Mouse (Mus musculus) embryo, embryonic 11 days (tissue): ENCODE measurements around the gene Vps35l.

Experiments used
- DNase-seq: peaks from one replicate; pipeline ENCODE4 v3.0.0-alpha.2; 2015

Vps35l gene

DNA sequence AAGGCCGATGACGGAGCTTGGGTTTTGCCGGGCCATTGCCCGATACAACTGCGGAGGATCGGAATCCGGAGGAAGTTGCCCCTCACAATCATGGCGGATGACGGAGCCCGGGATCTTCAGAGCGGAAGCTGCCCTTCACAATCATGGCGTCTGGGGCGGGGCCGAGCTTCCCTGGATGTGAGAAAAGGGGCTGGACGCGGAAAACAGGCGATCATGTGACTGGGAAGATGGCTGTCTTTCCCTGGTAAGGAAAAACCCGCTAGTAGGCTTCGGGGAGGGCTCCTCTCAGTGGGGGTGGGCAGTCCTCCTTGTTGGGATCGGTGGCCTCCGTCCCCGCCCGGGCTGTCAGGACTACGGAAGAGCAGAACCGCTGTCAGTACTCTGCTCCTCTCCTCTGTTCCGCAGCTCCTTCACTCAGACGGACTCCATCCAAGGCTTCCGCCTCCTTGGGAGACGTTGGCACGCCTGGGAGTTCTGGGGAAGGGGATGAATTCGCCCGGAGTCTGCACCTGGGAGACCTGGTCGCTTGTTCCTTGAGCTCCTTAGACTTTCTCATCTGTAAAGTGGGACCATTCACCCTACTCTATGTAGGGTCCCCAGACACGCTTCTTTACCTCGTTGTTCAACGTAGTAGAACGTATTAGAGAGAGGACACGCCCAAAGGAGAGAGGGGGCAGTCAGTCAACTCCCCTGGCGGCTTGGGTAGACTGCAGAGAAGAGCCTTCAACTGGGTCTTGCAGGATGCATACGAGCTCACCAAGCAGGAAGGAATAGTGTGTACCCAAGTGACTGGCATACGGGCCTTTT is 709 bp downstream of the Vps35l start:
- DNase-seq, result peak; percentile 99

- DNase-seq, result no peak
These were observed 2.3 kb downstream of the Vps35l start for GRCm38 (mm10) chr7:118742278-118742677.

DNA sequence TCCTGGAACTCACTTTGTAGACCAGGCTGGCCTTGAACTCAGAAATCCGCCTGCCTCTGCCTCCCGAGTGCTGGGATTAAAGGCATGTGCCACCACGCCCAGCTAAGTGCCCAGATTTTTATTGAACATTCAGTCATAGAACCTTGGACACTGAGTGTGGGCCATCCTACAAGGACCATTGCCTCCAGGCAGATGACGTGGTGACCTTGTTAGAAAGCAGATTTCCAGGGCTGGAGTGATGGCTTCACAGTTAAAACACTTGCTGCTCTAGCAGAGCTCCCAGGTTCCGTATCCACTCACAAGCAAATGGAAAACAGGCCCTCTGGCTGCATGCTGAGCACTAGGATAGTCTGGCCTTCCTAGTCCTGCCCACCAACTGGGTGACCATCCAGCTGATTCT is 4.7 kb downstream of the Vps35l start:
- DNase-seq, result no peak

- no peak for DNase-seq
These were observed 8.1 kb downstream of the Vps35l start for GRCm38 (mm10) chr7:118747891-118748672.

DNA sequence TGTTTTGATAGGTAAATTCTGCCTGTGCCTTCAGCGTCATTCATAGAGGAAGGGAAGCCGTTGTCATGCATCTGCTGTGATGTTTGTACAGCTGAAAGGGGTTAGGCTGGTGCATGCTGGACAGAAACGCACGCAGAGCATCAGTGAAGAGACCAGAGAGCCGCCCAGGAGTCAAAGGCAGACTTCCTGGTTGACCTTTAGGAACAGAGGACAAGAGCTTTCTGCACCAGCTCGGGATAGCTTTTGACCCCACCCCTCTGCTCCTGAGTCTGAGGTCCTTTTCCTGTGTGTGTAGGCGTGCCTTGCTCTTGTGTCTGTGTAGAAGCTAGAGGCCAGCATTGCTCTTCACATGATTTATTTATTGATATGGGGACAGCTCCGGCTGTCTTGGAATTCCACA is 9.7 kb downstream of the Vps35l start:
- DNase-seq, result peak; percentile 3

DNA sequence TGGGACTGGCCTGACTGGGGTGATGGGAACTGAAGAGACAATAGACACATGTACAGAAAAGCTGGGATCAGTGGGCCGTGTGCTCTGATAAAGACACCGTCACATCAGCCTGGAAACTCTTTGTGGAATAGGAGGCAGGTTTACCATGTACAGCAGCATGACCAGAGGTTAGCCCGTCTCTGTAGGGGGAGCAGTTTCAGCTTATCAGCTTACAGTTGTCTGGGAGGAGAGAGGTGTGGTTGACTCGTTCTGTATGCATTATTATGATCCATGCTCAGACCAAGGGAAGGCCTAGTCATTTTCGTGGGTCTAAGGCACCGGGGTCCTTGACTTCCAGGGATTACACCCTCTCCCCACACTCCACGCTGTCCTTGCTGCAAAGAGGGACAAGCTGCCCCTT is 11.6 kb downstream of the Vps35l start:
- DNase-seq, result no peak

GRCm38 (mm10) chr7:118755756-118756155 is 15.7 kb downstream of the Vps35l start:
- no peak for DNase-seq

DNA sequence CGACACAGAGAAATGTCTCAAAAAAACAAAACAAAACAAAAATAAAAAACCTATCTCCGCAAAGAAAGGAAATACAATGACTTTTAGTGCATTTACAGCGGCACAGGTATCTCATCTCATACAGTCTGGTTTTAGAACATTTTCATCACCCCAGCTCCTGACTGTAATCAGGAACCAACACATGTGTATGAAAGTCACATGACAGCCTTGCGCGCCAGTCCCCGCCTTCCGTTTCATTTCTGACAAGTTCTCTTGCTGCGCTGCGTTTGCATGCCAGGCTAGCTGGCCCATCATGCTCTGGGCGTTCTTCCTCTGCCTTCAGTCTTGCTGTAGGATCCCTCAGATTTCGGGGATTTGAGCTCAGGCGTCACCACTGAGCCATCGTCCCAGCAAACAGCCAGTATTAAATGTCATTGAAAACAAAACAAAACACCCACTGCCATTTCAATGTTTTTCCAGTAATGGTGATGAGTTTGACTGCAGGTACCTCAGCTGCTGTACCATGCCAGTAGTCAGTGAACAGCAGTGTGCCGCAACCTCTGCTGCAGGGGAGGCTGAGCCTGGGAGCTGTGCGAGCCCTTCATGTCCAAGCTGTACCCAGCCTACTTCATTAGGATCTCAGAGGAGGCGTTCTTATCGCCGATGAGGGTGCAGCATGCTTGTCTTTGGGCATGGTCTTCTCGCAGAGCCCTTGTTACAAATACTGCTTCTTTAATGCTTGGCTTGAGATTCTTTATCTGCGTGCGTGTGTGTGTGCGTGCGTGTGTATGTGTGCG is 16.7 kb downstream of the Vps35l start:
- DNase-seq, result no peak

DNA sequence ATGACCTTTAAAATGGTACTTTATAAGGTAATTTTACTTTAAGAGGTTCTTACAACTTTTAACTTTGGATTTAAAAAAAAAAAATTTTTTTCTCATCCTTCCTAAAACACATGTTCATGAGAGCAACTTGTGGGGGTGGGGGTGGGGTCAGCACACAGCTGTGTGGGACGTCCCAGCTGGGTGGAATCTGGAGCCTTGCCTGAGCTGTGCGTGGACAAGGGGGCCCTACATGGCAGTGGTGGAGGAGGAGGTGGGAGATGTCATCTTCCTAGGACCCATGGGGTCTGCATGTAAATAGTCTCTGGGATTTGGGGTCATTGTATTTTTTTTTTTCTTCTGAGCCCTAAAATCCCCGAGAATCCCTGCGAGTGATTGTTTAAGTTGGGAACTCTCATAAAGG is 18.3 kb downstream of the Vps35l start:
- DNase-seq, result no peak

DNA sequence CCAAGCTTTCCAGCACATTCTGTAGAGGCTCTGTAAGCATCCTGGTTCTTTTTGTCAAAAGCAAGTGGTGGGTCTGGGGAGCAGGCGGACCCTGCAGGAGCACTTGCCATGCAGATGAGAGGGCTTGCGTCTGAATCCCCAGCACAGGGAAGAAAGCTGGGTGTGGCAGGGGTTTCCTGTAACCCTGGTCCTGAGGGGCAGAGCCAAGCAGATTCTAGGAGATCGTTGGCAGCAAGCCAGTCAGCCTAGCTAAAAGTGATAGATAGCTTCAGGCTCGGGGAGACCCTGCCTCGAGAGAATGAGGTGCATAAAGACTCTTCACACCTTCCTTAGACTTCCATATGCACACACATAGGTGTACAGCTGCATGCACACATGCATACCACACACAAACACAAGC is 19.3 kb downstream of the Vps35l start:
- DNase-seq, result no peak

- DNase-seq, result no peak
These were observed 23.9 kb downstream of the Vps35l start for GRCm38 (mm10) chr7:118763939-118764338.

DNA sequence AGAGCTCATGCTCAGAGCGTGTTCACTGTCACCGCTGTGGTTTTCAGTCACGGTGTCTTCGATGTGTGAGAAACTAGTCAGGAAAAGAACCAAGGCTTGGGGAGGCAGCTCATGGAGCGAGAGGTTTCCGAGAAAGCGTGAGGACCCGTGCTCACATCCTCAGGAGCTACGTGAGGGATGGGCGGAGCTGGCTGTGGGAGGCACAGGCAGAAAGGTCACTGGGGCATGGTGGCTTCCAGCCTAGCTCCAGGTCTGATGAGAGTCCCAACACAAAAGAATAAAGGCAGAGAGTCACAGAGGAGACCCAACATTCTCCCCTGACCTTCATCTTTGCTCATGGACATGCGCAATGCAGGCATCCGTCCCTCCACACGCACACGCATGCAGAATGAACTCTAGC is 24.7 kb downstream of the Vps35l start:
- no peak for DNase-seq

DNA sequence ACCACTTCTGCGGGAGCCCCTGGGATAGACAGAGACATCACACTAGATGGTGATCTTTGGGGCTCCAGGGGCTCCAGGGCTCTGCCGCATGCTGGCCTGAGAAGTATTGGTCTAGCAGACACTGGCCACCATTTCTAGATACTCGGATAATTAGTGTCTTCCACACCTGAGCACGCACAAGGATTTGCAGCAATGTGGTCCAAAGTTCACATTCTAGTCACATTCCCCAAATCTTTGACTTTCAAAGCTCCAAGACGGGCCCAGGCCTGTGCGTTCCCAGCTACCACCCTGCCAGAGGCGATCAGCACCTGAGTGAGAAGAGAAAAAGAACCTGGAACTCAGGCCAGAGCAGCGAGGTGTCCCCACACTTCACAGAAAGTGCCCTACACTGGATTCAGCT is 25.6 kb downstream of the Vps35l start:
- DNase-seq, result no peak

DNA sequence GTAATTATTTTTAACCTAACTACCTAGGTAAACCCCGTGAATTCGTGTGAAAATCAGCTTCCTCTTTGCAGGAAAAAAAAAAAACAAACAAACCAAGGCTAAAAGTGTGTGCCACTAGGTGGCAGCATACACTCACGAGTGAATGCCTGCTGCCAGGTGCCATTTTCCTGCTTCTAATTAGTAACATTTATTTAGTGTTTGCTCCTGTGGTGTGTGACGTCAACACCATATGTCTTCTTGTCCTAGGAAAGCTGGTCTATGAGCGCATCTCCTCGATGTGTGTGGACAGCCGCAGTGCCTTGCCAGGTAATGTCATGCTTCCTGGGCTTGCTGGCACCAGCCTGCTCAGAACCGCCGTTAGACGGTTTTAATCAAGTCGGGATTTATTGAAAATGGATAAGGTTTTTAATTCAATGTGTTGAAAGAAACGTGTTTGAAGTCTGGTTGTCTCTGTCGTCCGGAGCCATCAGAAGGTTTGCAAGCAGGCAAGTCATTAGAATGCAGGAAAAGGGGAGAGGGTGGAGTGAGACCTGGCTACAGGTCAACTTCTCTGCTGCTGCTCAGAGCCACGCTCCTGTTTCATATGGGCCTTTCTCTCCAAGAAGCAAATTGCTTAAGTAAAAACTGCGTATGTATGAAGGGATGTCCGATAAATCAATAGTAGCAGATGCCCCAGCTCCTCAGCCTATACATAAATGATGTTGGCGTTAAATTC is 26.2 kb downstream of the Vps35l start:
- DNase-seq, result peak; percentile 86

- DNase-seq, result no peak
These were observed 26.8 kb downstream of the Vps35l start for GRCm38 (mm10) chr7:118766834-118767224.

DNA sequence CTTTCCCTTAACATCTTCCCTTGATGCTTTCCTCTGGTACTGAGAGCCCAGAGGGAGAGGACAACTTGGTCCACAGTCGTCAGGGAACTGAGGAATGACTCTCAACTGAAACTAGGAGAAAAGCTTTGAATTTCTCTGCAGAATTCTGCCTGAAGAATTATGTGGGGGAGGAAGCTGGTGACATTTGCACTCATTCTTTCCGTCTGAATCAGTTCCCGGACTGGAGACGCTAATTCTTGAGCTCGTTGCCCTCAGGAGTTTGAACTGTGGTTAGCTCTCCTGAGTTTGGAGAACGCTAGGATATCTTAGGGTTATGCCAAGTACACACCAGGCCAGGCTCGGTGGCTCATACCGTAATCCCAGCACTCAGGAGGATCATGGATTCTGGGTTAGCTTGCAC is 29.2 kb downstream of the Vps35l start:
- no peak for DNase-seq

DNA sequence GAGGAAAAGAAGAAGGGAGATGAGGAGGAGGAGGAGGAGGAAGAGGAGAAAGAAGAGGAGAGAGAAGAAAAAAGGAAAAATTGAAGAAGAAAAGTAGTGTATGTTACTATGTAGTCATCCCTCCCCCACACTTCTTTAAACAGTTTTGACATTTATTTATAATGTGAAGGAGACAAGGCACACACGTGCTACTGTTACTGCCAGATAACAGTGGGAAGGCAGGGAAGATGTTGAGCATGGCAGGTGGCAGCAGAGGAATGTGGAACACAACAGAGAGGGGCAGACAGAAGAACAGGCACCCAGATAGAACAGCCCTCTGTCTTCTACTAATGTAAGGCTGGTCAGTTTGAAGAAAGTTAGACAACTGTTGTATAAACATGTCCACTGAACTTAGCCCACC is 29.6 kb downstream of the Vps35l start:
- DNase-seq, result no peak

GRCm38 (mm10) chr7:118773027-118773426 is 33.0 kb downstream of the Vps35l start:
- DNase-seq, result no peak

DNA sequence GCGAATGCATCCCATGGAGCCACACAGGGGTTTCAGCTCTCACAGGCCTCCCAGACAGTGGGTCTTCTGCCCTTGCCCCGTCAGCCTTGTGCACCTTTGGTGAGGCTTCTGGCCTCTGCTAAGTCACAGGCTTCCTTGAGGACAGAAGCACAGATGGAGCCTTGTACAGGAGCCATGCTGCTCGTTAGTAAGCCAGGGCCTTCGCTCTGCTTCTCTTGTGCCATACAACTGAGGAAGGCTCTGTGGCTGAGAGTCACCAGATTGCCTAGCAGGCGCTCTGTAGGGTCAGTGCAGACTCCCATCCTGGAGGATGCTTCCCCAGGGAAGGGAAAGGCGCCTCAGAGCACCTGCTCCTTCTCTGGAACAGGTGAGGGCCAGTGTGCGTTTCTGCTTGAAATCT is 36.0 kb downstream of the Vps35l start:
- no peak for DNase-seq

GRCm38 (mm10) chr7:118776491-118776890 is 36.5 kb downstream of the Vps35l start:
- no peak for DNase-seq

GRCm38 (mm10) chr7:118777598-118778394 is 37.8 kb downstream of the Vps35l start:
- no peak for DNase-seq

DNA sequence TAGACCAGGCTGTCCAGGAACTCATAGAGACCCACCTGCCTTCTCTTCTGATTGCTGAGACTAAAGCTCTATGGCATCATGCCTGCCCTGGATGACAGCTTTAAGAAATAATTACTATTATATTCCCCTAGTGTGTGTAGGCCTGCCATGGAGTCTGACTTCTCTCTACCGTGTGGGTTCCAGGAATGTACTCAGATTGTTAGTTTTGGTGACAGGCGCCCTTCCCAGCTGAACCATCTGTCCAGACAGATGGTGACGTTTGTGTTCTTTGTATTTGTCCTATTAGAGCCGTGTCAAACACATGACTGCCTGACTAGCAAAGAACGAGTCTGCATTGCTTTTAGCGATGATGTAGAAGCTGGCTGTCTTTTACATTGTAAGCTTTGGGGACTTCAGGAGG is 38.5 kb downstream of the Vps35l start:
- DNase-seq, result no peak
